Mouse (Mus musculus) cerebellum, adult 11 months (tissue): Measurements from ENCODE around the gene Gm7792.
"Not testable (repeated sequence)": the region's sequence is repeated elsewhere in the genome, so short reads cannot be mapped to it uniquely, and the experiment has no call there.

Experiments
- DNase-seq: peaks from one replicate; pipeline ENCODE4 v3.0.0; 2022

Gm7792 gene

GRCm38 (mm10) chr5:93843476-93843875 lies at the start of gene Gm7792:
Gm7792 (plus strand) TSS chr5:93843776.
- DNase-seq: not testable (repeated sequence)
